Mouse (Mus musculus) testis, adult 10 weeks (tissue): ENCODE data around the gene Gm47985. TPM values are rescaled to one million over a fixed set of nuclear protein-coding genes. Genes with fewer than 3 reads are reported as not detected.

Experiments used
- polyA plus RNA-seq: library from polyadenylated mRNA; stranded (reverse); fragments of 350-450 nt; fragmentation: Illumina TruSeq; extraction: RNeasy Lipid Tissue Mini Kit (QIAGEN cat#74804); gene quantifications from one replicate; pipeline ENCODE4 v1.2.3, GENCODE M21; 2014; ENCODE audit warnings: low read depth, low replicate concordance

The Gm47985 gene
- 0.67 TPM for polyA plus RNA-seq

GRCm38 (mm10) chr1:151182266-151182665 lies at the start of gene Gm47985:
Gm47985 (plus strand) TSS chr1:151182537.

GRCm38 (mm10) chr1:151192075-151192474 lies 9.7 kb downstream of the Gm47985 start, which contains the start of gene Gm8947:
Gm8947 (plus strand) TSS chr1:151192376.

GRCm38 (mm10) chr1:151198120-151198519 lies 15.8 kb downstream of the Gm47985 start, which contains the start of gene Gm47995:
Gm47995 (plus strand) TSS chr1:151198448.

GRCm38 (mm10) chr1:151203818-151204217 lies 21.5 kb downstream of the Gm47985 start, which contains the start of gene 3110040M04Rik:
3110040M04Rik (plus strand) TSS chr1:151204121.

GRCm38 (mm10) chr1:151209824-151210355 lies 27.6 kb downstream of the Gm47985 start, which contains the start of gene Gm47996:
Gm47996 (plus strand) TSS chr1:151210131.

Other genes with a start within 250 kb of the Gm47985 start
- 0.56 TPM for gene Hmcn1, start 189.1 kb upstream of the Gm47985 start, polyA plus RNA-seq
- not detected for gene Gm8947, start 9.8 kb downstream of the Gm47985 start, polyA plus RNA-seq
- not detected for gene Gm47995, start 15.9 kb downstream of the Gm47985 start, polyA plus RNA-seq
- gene 3110040M04Rik, start 21.6 kb downstream of the Gm47985 start, polyA plus RNA-seq: not detected
- gene Gm47996, start 27.6 kb downstream of the Gm47985 start, polyA plus RNA-seq: not detected
- 268 TPM for gene Ivns1abp, start 161.9 kb downstream of the Gm47985 start, polyA plus RNA-seq
- 131 TPM for gene Swt1, start 245.9 kb downstream of the Gm47985 start, polyA plus RNA-seq
- gene Trmt1l, start 246.0 kb downstream of the Gm47985 start, polyA plus RNA-seq: 37.1 TPM